Mouse (Mus musculus): Measurements from ENCODE around the gene Agpat4.

The Agpat4 gene

GRCm38 (mm10) chr17:12123168-12123567 is 4.7 kb downstream of the Agpat4 start:
- no peak for DNase-seq

- DNase-seq, result no peak
Measured at GRCm38 (mm10) chr17:12127056-12127455, 8.6 kb downstream of the Agpat4 start.

GRCm38 (mm10) chr17:12128976-12129375 is 10.5 kb downstream of the Agpat4 start:
- no peak for DNase-seq

GRCm38 (mm10) chr17:12131171-12131570 is 12.7 kb downstream of the Agpat4 start:
- DNase-seq, result no peak

- DNase-seq, result no peak
Measured at GRCm38 (mm10) chr17:12131581-12131980, 13.1 kb downstream of the Agpat4 start.

- no peak for DNase-seq
Measured at GRCm38 (mm10) chr17:12132904-12133303, 14.4 kb downstream of the Agpat4 start.

GRCm38 (mm10) chr17:12133985-12134384 is 15.5 kb downstream of the Agpat4 start:
- no peak for DNase-seq

- DNase-seq, result no peak
Measured at GRCm38 (mm10) chr17:12134975-12135633, 16.6 kb downstream of the Agpat4 start.

- DNase-seq, result no peak
Measured at GRCm38 (mm10) chr17:12138355-12138754, 19.9 kb downstream of the Agpat4 start.

GRCm38 (mm10) chr17:12143948-12144364 is 25.5 kb downstream of the Agpat4 start:
- no peak for DNase-seq

GRCm38 (mm10) chr17:12146132-12146681 is 27.7 kb downstream of the Agpat4 start:
- DNase-seq, result no peak

GRCm38 (mm10) chr17:12147830-12148229 is 29.3 kb downstream of the Agpat4 start:
- DNase-seq, result no peak

- no peak for DNase-seq
Measured at GRCm38 (mm10) chr17:12149232-12149861, 30.8 kb downstream of the Agpat4 start.

GRCm38 (mm10) chr17:12150970-12151369 is 32.5 kb downstream of the Agpat4 start:
- no peak for DNase-seq

GRCm38 (mm10) chr17:12154260-12154659 is 35.8 kb downstream of the Agpat4 start:
- DNase-seq, result no peak

- no peak for DNase-seq
Measured at GRCm38 (mm10) chr17:12155236-12155635, 36.7 kb downstream of the Agpat4 start.

GRCm38 (mm10) chr17:12155872-12156271 is 37.4 kb downstream of the Agpat4 start:
- DNase-seq, result no peak

GRCm38 (mm10) chr17:12156661-12157060 is 38.2 kb downstream of the Agpat4 start:
- no peak for DNase-seq

- no peak for DNase-seq
Measured at GRCm38 (mm10) chr17:12157203-12157602, 38.7 kb downstream of the Agpat4 start.

GRCm38 (mm10) chr17:12159187-12160060 is 40.9 kb downstream of the Agpat4 start:
- no peak for DNase-seq

- no peak for DNase-seq
Measured at GRCm38 (mm10) chr17:12160061-12160421, 41.5 kb downstream of the Agpat4 start.

- DNase-seq, result no peak
Measured at GRCm38 (mm10) chr17:12160540-12160939, 42.0 kb downstream of the Agpat4 start.
